Mouse (Mus musculus) spleen, adult 2 months (tissue): Measurements from ENCODE around the gene Gm20388.
"Not testable (repeated sequence)": the region's sequence is repeated elsewhere in the genome, so short reads cannot be mapped to it uniquely, and the experiment has no call there.

Experiments
- CTCF ChIP-seq: fragments of 200-500 bp; IDR thresholded peaks from 2 replicates; pipeline ENCODE4 v1.5.1; 2011; ENCODE audit warnings: mild to moderate bottlenecking, inconsistent platforms; ENCODE audit not compliant: insufficient read depth, insufficient read length, insufficient replicate concordance; ENCODE audit errors: extremely low read depth
- POLR2A ChIP-seq: fragments of 200-500 bp; IDR thresholded peaks from 2 replicates; pipeline ENCODE4 v1.6.1; 2011; ENCODE audit warnings: low read depth, low read length, inconsistent platforms

DNA sequence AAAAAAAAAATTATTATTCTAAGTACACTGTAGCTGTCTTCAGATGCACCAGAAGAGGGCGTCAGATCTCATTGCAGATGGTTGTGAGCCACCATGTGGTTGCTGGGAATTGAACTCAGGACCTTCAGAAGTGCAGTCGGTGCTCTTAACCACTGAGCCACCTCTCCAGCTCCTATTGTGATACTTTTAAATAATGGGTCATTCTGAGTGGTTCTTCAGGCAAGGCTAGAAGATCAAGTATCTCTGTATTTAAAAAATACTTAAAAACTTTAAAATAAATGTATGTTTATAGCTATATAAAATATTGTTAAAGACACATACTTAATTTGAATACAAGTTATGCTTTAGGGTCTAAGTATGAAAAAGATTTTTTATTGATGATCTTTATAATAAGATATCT, 4115.6 kb downstream of the Gm20388 start:
- TF ChIP-seq CTCF, POLR2A: not testable (repeated sequence)
